8 mouse cellular contexts compared by ENCODE assay signal in genomic region chr6:124919695-124920317, GRCm38 (mm10). TPM values are rescaled to one million over a fixed set of nuclear protein-coding genes. Genes with fewer than 3 reads are reported as not detected.
DNase-seq lines count a peak whose midpoint lies in the region; ATAC-seq and TF ChIP-seq lines count a peak whose summit lies in the region.

Gene Ptms, minus strand, starts transcription at chr6:124920103.

- TF ChIP-seq CTCF in hindbrain, postnatal 0 days (IDR thresholded peaks at IDR 0.05; ENCODE audit: low read depth), result no peak

- DNase-seq in WW6 (ENCODE audit: low read depth, low spot score), result peak; percentile 99
- peak; percentile 88 for DNase-seq in gastrocnemius, adult 8-10 months (ENCODE audit: low spot score in 2 of 2)
- peak; percentile 97 for DNase-seq in hindbrain, postnatal 0 days (ENCODE audit: low spot score)
- DNase-seq in left cerebral cortex, adult 18-20 months (ENCODE audit: low spot score in 2 of 2), result peak; percentile 89 to 93
- DNase-seq in lung, postnatal 4 days, result peak; percentile 94 to 97
- DNase-seq in retina, postnatal 7 days (ENCODE audit: low read depth, low spot score), result peak; percentile 79
- peak; percentile 91 to 94 for DNase-seq in urinary bladder, postnatal 4 days (ENCODE audit: low spot score in 2 of 2)

- peak within 1 kb of the TSS; percentile 27 for H3K4me3 ChIP-seq in hindbrain, postnatal 0 days (ENCODE audit: low read length)

- H3K27me3 ChIP-seq in hindbrain, postnatal 0 days (ENCODE audit: insufficient read depth, low read length), result no peaks in the 10 kb centered on the region

- H3K9ac ChIP-seq in hindbrain, postnatal 0 days (replicated peaks; ENCODE audit: low read length), result peak within 1 kb of the TSS; percentile 46

- ATAC-seq in common myeloid progenitor, adult 5-6 weeks (replicated peaks; ENCODE audit: low read depth, poor library complexity, severe bottlenecking), result peak; percentile 50
- ATAC-seq in hindbrain, postnatal 0 days, result peak; percentile 88

- WGBS in hindbrain, postnatal 0 days, result under 1% methylated on average over 13 of the region's 13 CpGs

- no peaks in the 10 kb centered on the region for H3K36me3 ChIP-seq in hindbrain, postnatal 0 days (ENCODE audit: insufficient read depth, low read length)

- peak within 1 kb of the TSS; percentile 98 for H3K4me2 ChIP-seq in hindbrain, postnatal 0 days (ENCODE audit: low read depth, low read length)

- H3K27ac ChIP-seq in hindbrain, postnatal 0 days, result peak within 1 kb of the TSS; percentile 100

- peaks cover 32% of the 10 kb centered on the region for H3K4me1 ChIP-seq in hindbrain, postnatal 0 days (ENCODE audit: insufficient read depth, low read length)

- no peaks in the 10 kb centered on the region for H3K9me3 ChIP-seq in hindbrain, postnatal 0 days (ENCODE audit: low read length)

RNA-seq across cellular contexts. Expression of gene Ptms, which starts in this region (rescaled TPM):
- 40.3 and 71.3 TPM in 2 replicates for total RNA-seq in common myeloid progenitor, adult 5-6 weeks (2017)
- 10 to 100 TPM; 64.6 to 83.2 (median 76.8) TPM for total RNA-seq in gastrocnemius, adult 8-10 months (2022)
- total RNA-seq in hindbrain, postnatal 0 days (2014; rRNA removed), result 913 and 1,024 TPM in 2 replicates
- polyA plus RNA-seq in hindbrain, postnatal 0 days (2015; fragmentation: Nextera tagmentation; extraction: Ambion mirVana), result 767 and 773 TPM in 2 replicates
- 100 to 1,000 TPM; 895 to 902 TPM for total RNA-seq in left cerebral cortex, adult 18-20 months (2021)

Comparison
In these comparisons a context has a peak if more than half of its experiments do, and no peak if none do; other contexts are left out.
1. Peak in every context shown above with its lines: DNase-seq, ATAC-seq, H3K4me3 ChIP-seq and H3K27ac ChIP-seq.
2. RNA of gene Ptms (total RNA-seq): 913 to 1,024 TPM in hindbrain, postnatal 0 days and 895 to 902 TPM in left cerebral cortex, adult 18-20 months; 64.6 to 83.2 TPM in gastrocnemius, adult 8-10 months and 40.3 to 71.3 TPM in common myeloid progenitor, adult 5-6 weeks; every median in the first group is over 10 times any median in the second.